Mouse (Mus musculus): Measurements from ENCODE around the gene Csn1s2b. TPM values are rescaled to one million over a fixed set of nuclear protein-coding genes. Genes with fewer than 3 reads are reported as not detected.
"Not testable (repeated sequence)": the region's sequence is repeated elsewhere in the genome, so short reads cannot be mapped to it uniquely, and the experiment has no call there.

Gene Csn1s2b
- not detected in 2 replicates for total RNA-seq (2014; fragmentation: Nextera tagmentation)
- 0.23 TPM in 1 of 2 replicates, not detected in the other for total RNA-seq (2017)
- not detected in 2 replicates for polyA plus RNA-seq (2012)

- no peaks in the 10 kb centered on the region for H3K4me1 ChIP-seq (ENCODE audit: insufficient read depth, low read depth, low read length)
- H3K27me3 ChIP-seq (ENCODE audit: insufficient read depth, low read length) = no peaks in the 10 kb centered on the region
- no peak for TF ChIP-seq GATA1 (IDR thresholded peaks at IDR 0.05; ENCODE audit: borderline replicate concordance, low read length)
- no peak for TF ChIP-seq POLR2AphosphoS5 (IDR thresholded peaks at IDR 0.05; ENCODE audit: insufficient replicate concordance, low read depth, low read length)
- no peak for TF ChIP-seq TAL1 (conservative IDR thresholded peaks at IDR 0.05; ENCODE audit: low read depth, low read length)
- no peak for TF ChIP-seq GATA2 (IDR thresholded peaks at IDR 0.05; ENCODE audit: borderline replicate concordance, low read depth, low read length)
- no peak for TF ChIP-seq CTCF (IDR thresholded peaks at IDR 0.05; ENCODE audit: low read depth, low read length)
- DNase-seq (ENCODE audit: low spot score) (no peak), ATAC-seq (ENCODE audit: extremely low read depth, insufficient number of reproducible peaks, low FRiP score, poor library complexity, severe bottlenecking) (no peak)
- H3K36me3 ChIP-seq (replicated peaks) = no peaks in the 10 kb centered on the region
- H3K4me3 ChIP-seq (ENCODE audit: low read depth, low read length) = no peak within 1 kb of the TSS
- no peaks in the 10 kb centered on the region for H3K9me3 ChIP-seq (replicated peaks)
These were observed at the start of gene Csn1s2b for GRCm38 (mm10) chr5:87807782-87808181. Csn1s2b (plus strand) TSS chr5:87808082.

- DNase-seq (ENCODE audit: low spot score) (no peak), ATAC-seq (ENCODE audit: extremely low read depth, insufficient number of reproducible peaks, low FRiP score, poor library complexity, severe bottlenecking) (no peak)
- no peaks in the 10 kb centered on the region for H3K27me3 ChIP-seq (ENCODE audit: insufficient read depth, low read length)
- H3K36me3 ChIP-seq (replicated peaks) = no peaks in the 10 kb centered on the region
- H3K9me3 ChIP-seq (replicated peaks) = no peaks in the 10 kb centered on the region
- H3K4me3 ChIP-seq (ENCODE audit: low read depth, low read length) = no peak overlapping the region
- TF ChIP-seq POLR2AphosphoS5 (IDR thresholded peaks at IDR 0.05; ENCODE audit: insufficient replicate concordance, low read depth, low read length) (no peak), GATA1 (IDR thresholded peaks at IDR 0.05; ENCODE audit: borderline replicate concordance, low read length) (no peak), TAL1 (conservative IDR thresholded peaks at IDR 0.05; ENCODE audit: low read depth, low read length) (no peak), GATA2 (IDR thresholded peaks at IDR 0.05; ENCODE audit: borderline replicate concordance, low read depth, low read length) (no peak)
- no peaks in the 10 kb centered on the region for H3K4me1 ChIP-seq (ENCODE audit: insufficient read depth, low read depth, low read length)
These were observed 43.3 kb upstream of the Csn1s2b start for GRCm38 (mm10) chr5:87764546-87764945.

- not testable (repeated sequence) for H3K4me1 ChIP-seq (ENCODE audit: insufficient read depth, low read depth, low read length); H3K27me3 ChIP-seq (ENCODE audit: insufficient read depth, low read length)
These were observed 35.7 kb upstream of the Csn1s2b start for GRCm38 (mm10) chr5:87772151-87772550.

GRCm38 (mm10) chr5:87774267-87774666, 33.6 kb upstream of the Csn1s2b start, which contains the start of gene Csn1s2a:
Csn1s2a (plus strand) TSS chr5:87774567.
- Histone ChIP-seq H3K4me3 (ENCODE audit: low read depth, low read length) (no peak within 1 kb of the TSS), H3K9me3 (replicated peaks) (no peaks in the 10 kb centered on the region), H3K27me3 (ENCODE audit: insufficient read depth, low read length) (no peaks in the 10 kb centered on the region), H3K36me3 (replicated peaks) (no peaks in the 10 kb centered on the region), H3K4me1 (ENCODE audit: insufficient read depth, low read depth, low read length) (no peaks in the 10 kb centered on the region)
- TF ChIP-seq CTCF (IDR thresholded peaks at IDR 0.05; ENCODE audit: low read depth, low read length) (no peak), GATA2 (IDR thresholded peaks at IDR 0.05; ENCODE audit: borderline replicate concordance, low read depth, low read length) (no peak), POLR2AphosphoS5 (IDR thresholded peaks at IDR 0.05; ENCODE audit: insufficient replicate concordance, low read depth, low read length) (no peak), TAL1 (conservative IDR thresholded peaks at IDR 0.05; ENCODE audit: low read depth, low read length) (no peak), GATA1 (IDR thresholded peaks at IDR 0.05; ENCODE audit: borderline replicate concordance, low read length) (no peak)
- no peak for DNase-seq (ENCODE audit: low spot score)
- ATAC-seq (ENCODE audit: extremely low read depth, insufficient number of reproducible peaks, low FRiP score, poor library complexity, severe bottlenecking) = no peak

More at GRCm38 (mm10) chr5:87772151-87772550, 35.7 kb upstream of the Csn1s2b start:
- H3K4me3 ChIP-seq (ENCODE audit: low read depth, low read length); ATAC-seq (ENCODE audit: extremely low read depth, insufficient number of reproducible peaks, low FRiP score, poor library complexity, severe bottlenecking); H3K9me3 ChIP-seq (replicated peaks); H3K36me3 ChIP-seq (replicated peaks); DNase-seq (ENCODE audit: low spot score): not testable (repeated sequence)

- no peak for TF ChIP-seq TAL1 (conservative IDR thresholded peaks at IDR 0.05; ENCODE audit: low read depth, low read length)
- no peak for TF ChIP-seq POLR2AphosphoS5 (IDR thresholded peaks at IDR 0.05; ENCODE audit: insufficient replicate concordance, low read depth, low read length)
- no peak for TF ChIP-seq CTCF (IDR thresholded peaks at IDR 0.05; ENCODE audit: low read depth, low read length)
- no peak for TF ChIP-seq GATA1 (IDR thresholded peaks at IDR 0.05; ENCODE audit: borderline replicate concordance, low read length)
- no peak for TF ChIP-seq GATA2 (IDR thresholded peaks at IDR 0.05; ENCODE audit: borderline replicate concordance, low read depth, low read length)
- no peaks in the 10 kb centered on the region for H3K36me3 ChIP-seq (replicated peaks)
- no peaks in the 10 kb centered on the region for H3K4me1 ChIP-seq (ENCODE audit: insufficient read depth, low read depth, low read length)
- H3K9me3 ChIP-seq (replicated peaks) = no peaks in the 10 kb centered on the region
- no peak for DNase-seq (ENCODE audit: low spot score)
- no peaks in the 10 kb centered on the region for H3K27me3 ChIP-seq (ENCODE audit: insufficient read depth, low read length)
- no peak overlapping the region for H3K4me3 ChIP-seq (ENCODE audit: low read depth, low read length)
- ATAC-seq (ENCODE audit: extremely low read depth, insufficient number of reproducible peaks, low FRiP score, poor library complexity, severe bottlenecking) = no peak
These were observed 25.2 kb upstream of the Csn1s2b start for GRCm38 (mm10) chr5:87782731-87783130.

- ATAC-seq (ENCODE audit: extremely low read depth, insufficient number of reproducible peaks, low FRiP score, poor library complexity, severe bottlenecking) = no peak
- Histone ChIP-seq H3K4me1 (ENCODE audit: insufficient read depth, low read depth, low read length) (no peaks in the 10 kb centered on the region), H3K4me3 (ENCODE audit: low read depth, low read length) (no peak overlapping the region), H3K9me3 (replicated peaks) (no peaks in the 10 kb centered on the region), H3K36me3 (replicated peaks) (no peaks in the 10 kb centered on the region), H3K27me3 (ENCODE audit: insufficient read depth, low read length) (no peaks in the 10 kb centered on the region)
- no peak for TF ChIP-seq TAL1 (conservative IDR thresholded peaks at IDR 0.05; ENCODE audit: low read depth, low read length)
- no peak for TF ChIP-seq GATA2 (IDR thresholded peaks at IDR 0.05; ENCODE audit: borderline replicate concordance, low read depth, low read length)
- TF ChIP-seq CTCF (IDR thresholded peaks at IDR 0.05; ENCODE audit: low read depth, low read length) = no peak
- no peak for TF ChIP-seq POLR2AphosphoS5 (IDR thresholded peaks at IDR 0.05; ENCODE audit: insufficient replicate concordance, low read depth, low read length)
- TF ChIP-seq GATA1 (IDR thresholded peaks at IDR 0.05; ENCODE audit: borderline replicate concordance, low read length) = no peak
- DNase-seq (ENCODE audit: low spot score) = no peak
These were observed 1.4 kb downstream of the Csn1s2b start for GRCm38 (mm10) chr5:87809253-87809652.

- ATAC-seq (ENCODE audit: extremely low read depth, insufficient number of reproducible peaks, low FRiP score, poor library complexity, severe bottlenecking) = no peak
- Histone ChIP-seq H3K36me3 (replicated peaks) (no peaks in the 10 kb centered on the region), H3K9me3 (replicated peaks) (no peaks in the 10 kb centered on the region), H3K27me3 (ENCODE audit: insufficient read depth, low read length) (no peaks in the 10 kb centered on the region), H3K4me1 (ENCODE audit: insufficient read depth, low read depth, low read length) (no peaks in the 10 kb centered on the region), H3K4me3 (ENCODE audit: low read depth, low read length) (no peak within 1 kb of the TSS)
- no peak for TF ChIP-seq POLR2AphosphoS5 (IDR thresholded peaks at IDR 0.05; ENCODE audit: insufficient replicate concordance, low read depth, low read length)
- no peak for TF ChIP-seq GATA2 (IDR thresholded peaks at IDR 0.05; ENCODE audit: borderline replicate concordance, low read depth, low read length)
- no peak for TF ChIP-seq TAL1 (conservative IDR thresholded peaks at IDR 0.05; ENCODE audit: low read depth, low read length)
- TF ChIP-seq CTCF (IDR thresholded peaks at IDR 0.05; ENCODE audit: low read depth, low read length) = no peak
- TF ChIP-seq GATA1 (IDR thresholded peaks at IDR 0.05; ENCODE audit: borderline replicate concordance, low read length) = no peak
- no peak for DNase-seq (ENCODE audit: low spot score)
These were observed 17.5 kb downstream of the Csn1s2b start, which contains the start of gene Prr27 for GRCm38 (mm10) chr5:87825386-87825785. Prr27 (plus strand) TSS chr5:87825686.
